Mouse (Mus musculus): ENCODE data around the gene Lhx4.

DNA sequence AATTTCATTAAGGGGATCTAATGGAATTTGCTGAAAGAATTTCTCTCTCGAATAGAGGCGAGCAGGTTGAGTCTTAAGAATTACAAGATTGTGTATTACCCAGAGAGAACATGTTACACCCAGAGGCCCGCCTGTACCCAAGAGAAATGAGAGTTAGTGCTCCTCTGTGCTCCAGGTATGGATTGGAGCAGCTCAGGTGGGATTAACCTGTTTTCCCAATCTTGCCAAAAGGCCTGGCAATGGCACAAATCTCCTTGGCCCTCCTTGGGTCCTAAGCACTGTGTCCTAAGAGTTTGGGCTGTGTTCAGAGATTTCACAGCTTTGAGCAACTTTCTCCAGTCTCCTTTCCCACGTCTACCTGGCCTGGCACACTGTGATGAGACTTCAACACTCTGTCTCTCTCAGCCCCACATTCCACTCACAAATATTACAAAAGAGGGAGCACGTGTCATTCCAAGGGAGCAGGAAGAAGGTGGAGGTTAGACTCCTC, 48.2 kb downstream of the Lhx4 start:
- no peak for TF ChIP-seq MAFK (IDR thresholded peaks at IDR 0.05; ENCODE audit: insufficient read depth, low read depth, low read length)
- no peak for TF ChIP-seq ZNF384 (IDR thresholded peaks at IDR 0.05; ENCODE audit: low read depth, low read length)
